Mouse (Mus musculus): ENCODE measurements around the gene Kif2b. TPM values are rescaled to one million over a fixed set of nuclear protein-coding genes. Genes with fewer than 3 reads are reported as not detected.

The Kif2b gene
- total RNA-seq (2012; rRNA removed) (not detected in 2 replicates), polyA plus RNA-seq (2012; ENCODE audit: insufficient read depth in 1 of 2, insufficient read length in 2 of 2, low read depth in 1 of 2, low replicate concordance in 2 of 2, missing spikeins in 1 of 2) (not detected)

- no peaks in the 10 kb centered on the region for H3K9me3 ChIP-seq (replicated peaks; ENCODE audit: insufficient read depth, low read length)
- no peak for DNase-seq (ENCODE audit: low read depth, low spot score)
Observed at GRCm38 (mm10) chr11:91577317-91577716, at the start of gene Kif2b. TSS of gene Kif2b (minus strand) at chr11:91577558.

GRCm38 (mm10) chr11:91593088-91593487, 15.7 kb upstream of the Kif2b start:
- Histone ChIP-seq H3K9ac (ENCODE audit: control insufficient read depth, low read depth, low read length, poor library complexity, severe bottlenecking) (no peak overlapping the region), H3K27ac (ENCODE audit: control insufficient read depth, low read depth, low read length) (no peak overlapping the region), H3K36me3 (ENCODE audit: control insufficient read depth in 1 of 2, insufficient read depth in 2 of 2, low read length in 2 of 2) (no peaks in the 10 kb centered on the region), H3K4me3 (ENCODE audit: control insufficient read depth in 1 of 2, insufficient read depth in 1 of 2, low read depth in 2 of 2, low read length in 2 of 2) (no peak overlapping the region), H3K79me2 (ENCODE audit: control insufficient read depth, insufficient read depth, low read length, poor library complexity) (no peaks in the 10 kb centered on the region), H3K9me3 (replicated peaks; ENCODE audit: insufficient read depth, low read length) (no peaks in the 10 kb centered on the region), H3K4me1 (ENCODE audit: control insufficient read depth in 1 of 2, insufficient read depth in 2 of 2, low read length in 2 of 2) (no peaks in the 10 kb centered on the region), H3K27me3 (ENCODE audit: control insufficient read depth in 1 of 2, insufficient read depth in 2 of 2, low read length in 2 of 2) (no peaks in the 10 kb centered on the region)
- TF ChIP-seq MEF2A (IDR thresholded peaks at IDR 0.05; ENCODE audit: extremely low read depth, insufficient replicate concordance, low read depth, low read length, poor library complexity, severe bottlenecking) = no peak
- TF ChIP-seq ETS1 (IDR thresholded peaks at IDR 0.05; ENCODE audit: low read depth, low read length) = no peak
- TF ChIP-seq NELFE (IDR thresholded peaks at IDR 0.05; ENCODE audit: low read depth, low read length) = no peak
- TF ChIP-seq GATA1 (IDR thresholded peaks at IDR 0.05; ENCODE audit: low read depth, low read length) = no peak
- no peak for TF ChIP-seq SIN3A (IDR thresholded peaks at IDR 0.05; ENCODE audit: low read length)
- no peak for TF ChIP-seq CHD1 (IDR thresholded peaks at IDR 0.05; ENCODE audit: low read depth, low read length)
- no peak for TF ChIP-seq E2F4 (IDR thresholded peaks at IDR 0.05; ENCODE audit: borderline replicate concordance, low read depth, low read length)
- no peak for DNase-seq (ENCODE audit: low read depth, low spot score)

More at GRCm38 (mm10) chr11:91577317-91577716, at the start of gene Kif2b:
- Histone ChIP-seq H3K79me2 (ENCODE audit: control insufficient read depth, insufficient read depth, low read length, poor library complexity) (no peaks in the 10 kb centered on the region), H3K4me3 (ENCODE audit: control insufficient read depth in 1 of 2, insufficient read depth in 1 of 2, low read depth in 2 of 2, low read length in 2 of 2) (no peak within 1 kb of the TSS), H3K27me3 (ENCODE audit: control insufficient read depth in 1 of 2, insufficient read depth in 2 of 2, low read length in 2 of 2) (no peaks in the 10 kb centered on the region; a peak in 1 of 4 replicates), H3K36me3 (ENCODE audit: control insufficient read depth in 1 of 2, insufficient read depth in 2 of 2, low read length in 2 of 2) (no peaks in the 10 kb centered on the region), H3K9ac (ENCODE audit: control insufficient read depth, low read depth, low read length, poor library complexity, severe bottlenecking) (no peak within 1 kb of the TSS), H3K4me1 (ENCODE audit: control insufficient read depth in 1 of 2, insufficient read depth in 2 of 2, low read length in 2 of 2) (no peaks in the 10 kb centered on the region), H3K27ac (ENCODE audit: control insufficient read depth, low read depth, low read length) (no peak within 1 kb of the TSS)
- TF ChIP-seq CTCF (IDR thresholded peaks at IDR 0.05 in 2 of 3, conservative IDR thresholded peaks at IDR 0.05 in 1 of 3; ENCODE audit: control insufficient read depth in 1 of 3, insufficient read depth in 1 of 3, low read depth in 2 of 3, low read length in 3 of 3, poor library complexity in 1 of 3, severe bottlenecking in 1 of 3) (no peak), BHLHE40 (IDR thresholded peaks at IDR 0.05; ENCODE audit: borderline replicate concordance, low read depth, low read length) (no peak), GATA1 (IDR thresholded peaks at IDR 0.05; ENCODE audit: low read depth, low read length) (no peak), TBP (IDR thresholded peaks at IDR 0.05; ENCODE audit: low read depth, low read length) (no peak)

GRCm38 (mm10) chr11:91576856-91577255, 502 bp downstream of the Kif2b start:
- no peaks in the 10 kb centered on the region; a peak in 1 of 4 replicates for H3K27me3 ChIP-seq (ENCODE audit: control insufficient read depth in 1 of 2, insufficient read depth in 2 of 2, low read length in 2 of 2)
- no peak for DNase-seq (ENCODE audit: low read depth, low spot score)
- no peaks in the 10 kb centered on the region for H3K9me3 ChIP-seq (replicated peaks; ENCODE audit: insufficient read depth, low read length)
- TF ChIP-seq POLR2A (IDR thresholded peaks at IDR 0.05; ENCODE audit: control insufficient read depth in 1 of 2, insufficient read depth in 1 of 2, low read depth in 1 of 2, low read length in 2 of 2, poor library complexity in 1 of 2) (no peak), NELFE (IDR thresholded peaks at IDR 0.05; ENCODE audit: low read depth, low read length) (no peak), TBP (IDR thresholded peaks at IDR 0.05; ENCODE audit: low read depth, low read length) (no peak), UBTF (IDR thresholded peaks at IDR 0.05; ENCODE audit: borderline replicate concordance, insufficient read depth, low read depth, low read length) (no peak), ZC3H11A (IDR thresholded peaks at IDR 0.05; ENCODE audit: low read depth, low read length) (no peak), GATA1 (IDR thresholded peaks at IDR 0.05; ENCODE audit: low read depth, low read length) (no peak), CHD2 (IDR thresholded peaks at IDR 0.05; ENCODE audit: low read length) (no peak), MEF2A (IDR thresholded peaks at IDR 0.05; ENCODE audit: extremely low read depth, insufficient replicate concordance, low read depth, low read length, poor library complexity, severe bottlenecking) (no peak), E2F4 (IDR thresholded peaks at IDR 0.05; ENCODE audit: borderline replicate concordance, low read depth, low read length) (no peak), ZKSCAN1 (IDR thresholded peaks at IDR 0.05; ENCODE audit: low read depth, low read length) (no peak), MAZ (IDR thresholded peaks at IDR 0.05; ENCODE audit: low read depth, low read length) (no peak), USF2 (IDR thresholded peaks at IDR 0.05; ENCODE audit: borderline replicate concordance in 1 of 2, insufficient read depth in 1 of 2, low read depth in 1 of 2, low read length in 2 of 2) (no peak), SMC3 (IDR thresholded peaks at IDR 0.05; ENCODE audit: low read depth, low read length) (no peak), SIN3A (IDR thresholded peaks at IDR 0.05; ENCODE audit: low read length) (no peak), RAD21 (IDR thresholded peaks at IDR 0.05; ENCODE audit: low read depth, low read length) (no peak), MXI1 (IDR thresholded peaks at IDR 0.05; ENCODE audit: low read depth, low read length) (no peak), POLR2AphosphoS5 (IDR thresholded peaks at IDR 0.05; ENCODE audit: borderline replicate concordance, low read depth, low read length) (no peak), MAFK (IDR thresholded peaks at IDR 0.05; ENCODE audit: borderline replicate concordance, low read depth, low read length) (no peak), CTCF (IDR thresholded peaks at IDR 0.05 in 2 of 3, conservative IDR thresholded peaks at IDR 0.05 in 1 of 3; ENCODE audit: control insufficient read depth in 1 of 3, insufficient read depth in 1 of 3, low read depth in 2 of 3, low read length in 3 of 3, poor library complexity in 1 of 3, severe bottlenecking in 1 of 3) (no peak)
- H3K4me3 ChIP-seq (ENCODE audit: control insufficient read depth in 1 of 2, insufficient read depth in 1 of 2, low read depth in 2 of 2, low read length in 2 of 2) = no peak overlapping the region
- H3K9ac ChIP-seq (ENCODE audit: control insufficient read depth, low read depth, low read length, poor library complexity, severe bottlenecking) = no peak overlapping the region
- H3K79me2 ChIP-seq (ENCODE audit: control insufficient read depth, insufficient read depth, low read length, poor library complexity) = no peaks in the 10 kb centered on the region
- no peaks in the 10 kb centered on the region for H3K36me3 ChIP-seq (ENCODE audit: control insufficient read depth in 1 of 2, insufficient read depth in 2 of 2, low read length in 2 of 2)
- H3K4me1 ChIP-seq (ENCODE audit: control insufficient read depth in 1 of 2, insufficient read depth in 2 of 2, low read length in 2 of 2) = no peaks in the 10 kb centered on the region
- H3K27ac ChIP-seq (ENCODE audit: control insufficient read depth, low read depth, low read length) = no peak overlapping the region

All from MEL (cell line).